Mouse (Mus musculus) lung, postnatal 25 days (tissue): Measurements from ENCODE around the gene 5330417C22Rik.
"Not testable (repeated sequence)": the region's sequence is repeated elsewhere in the genome, so short reads cannot be mapped to it uniquely, and the experiment has no call there.

Experiments used
- DNase-seq: peaks from one replicate; pipeline ENCODE4 v3.0.0; 2022; ENCODE audit warnings: low spot score

Gene 5330417C22Rik

GRCm38 (mm10) chr3:108536517-108537260 lies at the start of gene 5330417C22Rik:
5330417C22Rik (minus strand) TSS chr3:108536536.
- peak; percentile 63 for DNase-seq

GRCm38 (mm10) chr3:108584580-108584979 lies 48.2 kb upstream of the 5330417C22Rik start:
- no peak for DNase-seq

- no peak for DNase-seq
Observed at GRCm38 (mm10) chr3:108574018-108574417, 37.7 kb upstream of the 5330417C22Rik start.

GRCm38 (mm10) chr3:108572309-108573010 lies 36.1 kb upstream of the 5330417C22Rik start:
- no peak for DNase-seq

GRCm38 (mm10) chr3:108571443-108572294 lies 35.3 kb upstream of the 5330417C22Rik start, which contains the start of gene Taf13:
Taf13 (plus strand) TSS chr3:108571698.
- peak; percentile 98 for DNase-seq

- DNase-seq = no peak
Observed at GRCm38 (mm10) chr3:108570813-108571212, 34.5 kb upstream of the 5330417C22Rik start.

GRCm38 (mm10) chr3:108569636-108570035 lies 33.3 kb upstream of the 5330417C22Rik start:
- DNase-seq = not testable (repeated sequence)

- DNase-seq = no peak
Observed at GRCm38 (mm10) chr3:108567990-108568877, 31.9 kb upstream of the 5330417C22Rik start.

GRCm38 (mm10) chr3:108563309-108563708 lies 27.0 kb upstream of the 5330417C22Rik start:
- DNase-seq = peak; percentile 90

GRCm38 (mm10) chr3:108562777-108563271 lies 26.5 kb upstream of the 5330417C22Rik start:
- DNase-seq = peak; percentile 26

GRCm38 (mm10) chr3:108562133-108562730 lies 25.9 kb upstream of the 5330417C22Rik start, which contains the start of gene Tmem167b:
Tmem167b (minus strand) TSS chr3:108562466.
- DNase-seq = peak; percentile 99

GRCm38 (mm10) chr3:108557888-108558287 lies 21.6 kb upstream of the 5330417C22Rik start:
- DNase-seq = no peak

- peak; percentile 96 for DNase-seq
Observed at GRCm38 (mm10) chr3:108554587-108555312, 18.4 kb upstream of the 5330417C22Rik start.

GRCm38 (mm10) chr3:108554111-108554561 lies 17.8 kb upstream of the 5330417C22Rik start:
- peak; percentile 21 for DNase-seq

GRCm38 (mm10) chr3:108542299-108542698 lies 6.0 kb upstream of the 5330417C22Rik start:
- no peak for DNase-seq

- peak; percentile 90 for DNase-seq
Observed at GRCm38 (mm10) chr3:108537303-108537702, 967 bp upstream of the 5330417C22Rik start.

- DNase-seq = no peak
Observed at GRCm38 (mm10) chr3:108535896-108536516, 330 bp downstream of the 5330417C22Rik start.

- DNase-seq = no peak
Observed at GRCm38 (mm10) chr3:108533951-108534350, 2.4 kb downstream of the 5330417C22Rik start, which contains the start of gene 1700013F07Rik. 1700013F07Rik (plus strand) TSS chr3:108534150.
